Mouse (Mus musculus) intestine, embryonic 16.5 days (tissue): Measurements from ENCODE around the gene Arid2. TPM values are rescaled to one million over a fixed set of nuclear protein-coding genes. Genes with fewer than 3 reads are reported as not detected.

ENCODE experiments used
- ATAC-seq: fragments of 200-750 bp; cut with Nextera tagmentation; 2 replicates; pipeline ENCODE4 v1.8.0; 2017; ENCODE audit warnings: moderate TSS enrichment, moderate library complexity
- H3K27ac ChIP-seq: fragments of 300-500 bp; sonication (generic); 2 replicates; pipeline ENCODE4 v1.5.1; 2014; ENCODE audit warnings: mild to moderate bottlenecking, low read length
- H3K27me3 ChIP-seq: fragments of 300-500 bp; sonication (generic); replicated peaks from 2 replicates; pipeline ENCODE4 v1.6.1; 2014; ENCODE audit warnings: low read length, control low read depth, mixed read lengths; ENCODE audit not compliant: control insufficient read depth, insufficient read depth
- H3K36me3 ChIP-seq: fragments of 300-500 bp; sonication (generic); 2 replicates; pipeline ENCODE4 v1.6.1; 2014; ENCODE audit warnings: low read length, control low read depth; ENCODE audit not compliant: control insufficient read depth, insufficient read depth
- H3K4me1 ChIP-seq: fragments of 300-500 bp; sonication (generic); 2 replicates; pipeline ENCODE4 v1.6.1; 2014; ENCODE audit warnings: low read length, control low read depth, mixed read lengths; ENCODE audit not compliant: control insufficient read depth, insufficient read depth
- H3K4me2 ChIP-seq: fragments of 300-500 bp; sonication (generic); 2 replicates; pipeline ENCODE4 v1.6.1; 2014; ENCODE audit warnings: low read depth, low read length, control low read depth
- H3K4me3 ChIP-seq: fragments of 300-500 bp; sonication (generic); 2 replicates; pipeline ENCODE4 v1.5.1; 2014; ENCODE audit warnings: mild to moderate bottlenecking, low read length
- H3K9ac ChIP-seq: fragments of 300-500 bp; sonication (generic); 2 replicates; pipeline ENCODE4 v1.6.1; 2014; ENCODE audit warnings: low read depth, low read length
- H3K9me3 ChIP-seq: fragments of 300-500 bp; sonication (generic); 2 replicates; pipeline ENCODE4 v1.6.1; 2016; ENCODE audit warnings: low read length, control low read depth; ENCODE audit not compliant: control insufficient read depth
- WGBS: fragments of 180-500 bp; shearing (Covaris S2); extraction: QIAGEN DNeasy Blood & Tissue Kit; methylation state at CpG from one replicate; pipeline ENCODE4 v1.1.7; 2014; 5-methylcytosine and 5-hydroxymethylcytosine counted together
- polyA plus RNA-seq: library from polyadenylated mRNA; unstranded; fragments of >200 nt; fragmentation: Nextera tagmentation; extraction: Ambion mirVana; gene quantifications from 2 replicates; pipeline ENCODE4 v1.2.1, GENCODE M21; 2015

Gene Arid2
- polyA plus RNA-seq, 1 experiment from 2014 or later = 12.4 TPM

DNA sequence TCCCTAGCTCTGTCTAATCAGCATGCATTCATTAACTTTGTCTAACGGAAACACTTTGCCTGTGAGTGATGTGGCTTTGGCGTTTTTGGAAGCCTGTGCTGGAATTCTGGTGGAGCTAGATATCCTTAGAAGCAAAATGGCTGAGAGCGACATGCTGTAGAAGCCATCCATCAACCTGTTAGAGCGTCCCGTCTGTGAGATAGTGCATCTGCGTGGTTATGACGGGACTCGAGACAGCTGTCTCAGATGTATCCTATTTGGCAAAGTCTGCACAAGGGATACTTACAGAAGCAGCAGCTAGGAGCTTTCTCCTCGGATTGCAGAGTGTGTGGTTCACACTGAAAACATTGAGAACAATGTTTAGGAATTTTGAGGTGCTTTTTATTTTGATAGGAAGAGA is 64.1 kb downstream of the Arid2 start:
- Histone ChIP-seq H3K4me2 (no peak overlapping the region), H3K9me3 (no peaks in the 10 kb centered on the region), H3K4me1 (no peaks in the 10 kb centered on the region), H3K27me3 (no peaks in the 10 kb centered on the region), H3K9ac (no peak overlapping the region), H3K4me3 (no peak overlapping the region), H3K27ac (no peak overlapping the region), H3K36me3 (peaks cover 15% of the 10 kb centered on the region)
- no peak for ATAC-seq
- 79% methylated on average over 9 of the region's 9 CpGs for WGBS

- Histone ChIP-seq H3K4me2 (no peak overlapping the region), H3K27ac (no peak overlapping the region), H3K9me3 (no peaks in the 10 kb centered on the region), H3K4me3 (no peak overlapping the region), H3K9ac (no peak overlapping the region), H3K4me1 (no peaks in the 10 kb centered on the region), H3K27me3 (no peaks in the 10 kb centered on the region), H3K36me3 (peaks cover 13% of the 10 kb centered on the region)
- WGBS = 94% methylated on average over 6 of the region's 6 CpGs
- ATAC-seq = no peak
Observed at GRCm38 (mm10) chr15:96358871-96359270, 71.6 kb downstream of the Arid2 start.

GRCm38 (mm10) chr15:96360614-96361013 is 73.3 kb downstream of the Arid2 start:
- Histone ChIP-seq H3K4me2 (no peak overlapping the region), H3K9ac (no peak overlapping the region), H3K4me3 (no peak overlapping the region), H3K9me3 (no peaks in the 10 kb centered on the region), H3K4me1 (no peaks in the 10 kb centered on the region), H3K36me3 (peaks cover 20% of the 10 kb centered on the region), H3K27ac (no peak overlapping the region), H3K27me3 (no peaks in the 10 kb centered on the region)
- ATAC-seq = no peak
- WGBS = 64% methylated on average over 5 of the region's 5 CpGs

DNA sequence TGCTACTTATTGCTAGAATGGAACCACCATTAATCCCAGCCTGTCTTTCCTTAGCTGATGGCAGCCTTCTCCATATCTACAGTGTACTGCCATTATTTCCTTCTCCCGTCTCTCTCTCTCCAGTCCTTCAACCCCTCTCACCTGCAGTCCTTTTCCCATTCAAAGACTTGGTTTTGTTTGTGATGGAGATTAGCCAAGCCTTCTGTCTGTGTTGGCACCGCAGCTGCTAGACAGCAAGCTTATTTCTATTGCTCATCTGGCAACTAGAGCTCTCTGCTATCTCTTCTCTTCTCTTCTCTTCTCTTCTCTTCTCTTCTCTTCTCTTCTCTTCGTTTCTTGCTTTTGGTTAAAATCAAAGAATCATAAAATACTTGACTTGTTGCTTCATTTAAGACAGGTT is 78.0 kb downstream of the Arid2 start:
- Histone ChIP-seq H3K27ac (no peak overlapping the region), H3K4me3 (no peak overlapping the region), H3K4me2 (no peak overlapping the region), H3K4me1 (no peaks in the 10 kb centered on the region), H3K36me3 (peaks cover 30% of the 10 kb centered on the region), H3K9ac (no peak overlapping the region), H3K9me3 (no peaks in the 10 kb centered on the region), H3K27me3 (no peaks in the 10 kb centered on the region)
- ATAC-seq = no peak
- WGBS = 84% methylated on average over 3 of the region's 3 CpGs

DNA sequence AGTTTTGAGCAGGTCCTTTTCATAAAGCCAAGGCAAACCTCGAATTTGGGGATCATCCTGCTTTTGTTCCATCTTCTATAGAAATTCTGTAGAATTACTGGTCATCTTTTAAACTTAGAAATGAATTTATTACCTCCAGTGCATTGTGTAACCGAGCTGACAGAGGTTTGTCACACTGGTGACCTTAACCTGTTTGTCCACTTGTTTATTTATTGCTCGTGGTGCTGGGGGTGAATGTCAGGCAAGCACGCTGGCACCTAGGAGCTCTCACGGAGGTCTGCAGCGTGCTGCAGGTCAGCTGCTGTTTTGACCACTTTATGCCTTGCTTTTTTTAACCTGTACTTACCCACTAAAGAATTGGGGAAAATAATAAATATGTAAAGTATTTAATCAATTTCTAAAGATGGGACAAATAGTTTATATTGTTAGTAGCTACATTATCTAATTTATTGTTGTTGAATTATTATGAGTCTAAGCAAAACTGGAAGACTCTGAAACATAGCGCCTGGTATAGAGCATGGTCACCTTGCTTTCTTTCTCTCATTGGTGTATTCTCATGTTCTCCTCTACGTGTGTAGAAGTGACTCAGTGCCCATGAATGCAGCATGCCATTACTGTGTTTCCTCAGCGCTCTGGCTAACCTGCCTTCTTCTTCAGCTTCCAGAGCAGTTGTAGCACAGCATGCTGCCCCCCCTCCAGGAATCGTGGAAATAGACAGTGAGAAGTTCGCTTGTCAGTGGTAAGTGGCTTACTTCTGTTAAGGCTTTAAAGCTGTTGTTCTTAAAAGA is 79.1 kb downstream of the Arid2 start:
- 77% methylated on average over 11 of the region's 11 CpGs for WGBS
- Histone ChIP-seq H3K4me2 (no peak overlapping the region), H3K9ac (no peak overlapping the region), H3K27me3 (no peaks in the 10 kb centered on the region), H3K27ac (no peak overlapping the region), H3K4me3 (no peak overlapping the region), H3K36me3 (peaks cover 40% of the 10 kb centered on the region), H3K9me3 (no peaks in the 10 kb centered on the region), H3K4me1 (no peaks in the 10 kb centered on the region)
- no peak for ATAC-seq

DNA sequence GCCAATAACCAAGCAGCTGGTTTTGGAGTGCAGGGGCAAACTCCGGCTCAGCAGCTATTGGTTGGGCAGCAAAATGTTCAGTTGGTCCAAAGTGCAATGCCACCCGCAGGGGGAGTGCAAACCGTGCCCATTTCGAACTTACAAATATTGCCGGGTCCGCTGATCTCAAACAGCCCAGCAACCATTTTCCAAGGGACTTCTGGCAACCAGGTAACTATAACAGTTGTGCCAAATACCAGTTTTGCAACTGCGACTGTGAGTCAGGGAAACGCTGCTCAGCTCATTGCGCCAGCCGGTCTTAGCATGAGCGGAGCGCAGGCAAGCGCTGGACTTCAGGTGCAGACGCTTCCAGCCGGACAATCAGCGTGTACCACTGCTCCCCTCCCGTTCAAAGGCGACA is 84.0 kb downstream of the Arid2 start:
- no peak overlapping the region for H3K9ac ChIP-seq
- no peak overlapping the region for H3K4me3 ChIP-seq
- no peaks in the 10 kb centered on the region for H3K4me1 ChIP-seq
- ATAC-seq = no peak
- WGBS = 95% methylated on average over 18 of the region's 18 CpGs
- H3K36me3 ChIP-seq = peaks cover 24% of the 10 kb centered on the region
- no peak overlapping the region for H3K27ac ChIP-seq
- H3K27me3 ChIP-seq = no peaks in the 10 kb centered on the region
- no peak overlapping the region for H3K4me2 ChIP-seq
- no peaks in the 10 kb centered on the region for H3K9me3 ChIP-seq

DNA sequence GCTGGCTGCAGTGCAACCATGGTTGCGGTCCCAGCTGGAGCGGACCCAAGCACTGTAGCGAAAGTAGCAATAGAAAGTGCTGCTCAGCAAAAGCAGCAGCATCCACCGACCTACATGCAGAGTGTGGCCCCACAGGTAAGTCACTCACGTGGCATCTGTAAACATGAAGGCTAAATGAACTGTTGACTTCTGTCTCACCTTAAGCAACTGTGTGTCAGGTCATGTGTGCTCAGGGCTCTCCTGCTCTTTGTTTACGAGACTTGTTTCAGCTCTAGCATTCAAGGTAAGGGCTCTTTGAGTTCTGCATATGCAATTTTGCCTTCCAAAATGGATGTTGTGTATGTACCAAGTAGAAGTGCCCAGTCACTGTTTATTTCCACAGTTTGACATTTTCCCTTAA is 85.3 kb downstream of the Arid2 start:
- no peaks in the 10 kb centered on the region for H3K9me3 ChIP-seq
- WGBS = 86% methylated on average over 6 of the region's 6 CpGs

DNA sequence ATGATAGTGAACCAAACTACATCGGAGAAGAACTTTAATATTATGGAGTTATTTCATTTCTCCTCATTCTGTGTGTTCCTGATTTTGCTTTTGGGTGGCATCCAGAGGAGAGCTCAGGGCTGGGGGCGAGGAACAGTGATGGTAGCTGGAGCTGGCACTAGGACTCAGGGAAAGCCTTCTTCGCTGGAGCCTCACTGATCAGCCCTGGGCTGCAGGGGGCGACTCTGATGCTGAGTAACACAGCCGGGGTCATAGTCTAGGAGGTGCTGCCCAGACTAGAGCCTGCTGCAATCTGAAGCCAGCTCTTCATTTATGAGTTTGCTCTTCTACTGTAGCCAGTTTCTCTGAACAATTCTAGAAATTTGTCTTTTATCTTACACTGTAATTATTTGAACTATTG is 85.8 kb downstream of the Arid2 start:
- Histone ChIP-seq H3K4me2 (no peak overlapping the region), H3K36me3 (peaks cover 24% of the 10 kb centered on the region), H3K4me3 (no peak overlapping the region), H3K9me3 (no peaks in the 10 kb centered on the region), H3K27ac (no peak overlapping the region), H3K4me1 (no peaks in the 10 kb centered on the region), H3K27me3 (no peaks in the 10 kb centered on the region), H3K9ac (no peak overlapping the region)
- no peak for ATAC-seq
- WGBS = 85% methylated on average over 5 of the region's 5 CpGs

More for the DNA sequence above, 85.3 kb downstream of the Arid2 start:
- Histone ChIP-seq H3K4me1 (no peaks in the 10 kb centered on the region), H3K27me3 (no peaks in the 10 kb centered on the region), H3K27ac (no peak overlapping the region), H3K9ac (no peak overlapping the region), H3K36me3 (peaks cover 24% of the 10 kb centered on the region), H3K4me2 (no peak overlapping the region), H3K4me3 (no peak overlapping the region)
- ATAC-seq = no peak

DNA sequence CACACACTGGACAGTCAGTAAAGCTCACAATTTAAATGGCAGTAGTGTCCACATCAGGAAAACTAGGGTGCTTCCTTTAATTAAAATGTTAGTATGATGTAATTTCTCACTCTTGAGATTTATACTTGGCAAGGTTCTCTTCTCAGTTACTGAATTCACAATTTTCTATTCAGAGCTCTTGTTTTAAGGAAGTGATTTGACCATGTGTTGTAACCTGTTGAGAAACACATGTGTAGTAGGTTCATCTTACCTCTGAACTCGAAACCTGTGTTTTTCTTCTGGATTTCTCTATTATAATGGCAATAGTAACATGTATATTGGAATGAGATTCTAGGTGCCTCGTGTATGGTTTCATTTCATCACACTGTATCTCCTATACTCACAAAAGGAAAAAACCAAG is 88.9 kb downstream of the Arid2 start:
- 94% methylated on average over 2 of the region's 2 CpGs for WGBS
- H3K36me3 ChIP-seq = peaks cover 8% of the 10 kb centered on the region
- H3K27me3 ChIP-seq = no peaks in the 10 kb centered on the region

DNA sequence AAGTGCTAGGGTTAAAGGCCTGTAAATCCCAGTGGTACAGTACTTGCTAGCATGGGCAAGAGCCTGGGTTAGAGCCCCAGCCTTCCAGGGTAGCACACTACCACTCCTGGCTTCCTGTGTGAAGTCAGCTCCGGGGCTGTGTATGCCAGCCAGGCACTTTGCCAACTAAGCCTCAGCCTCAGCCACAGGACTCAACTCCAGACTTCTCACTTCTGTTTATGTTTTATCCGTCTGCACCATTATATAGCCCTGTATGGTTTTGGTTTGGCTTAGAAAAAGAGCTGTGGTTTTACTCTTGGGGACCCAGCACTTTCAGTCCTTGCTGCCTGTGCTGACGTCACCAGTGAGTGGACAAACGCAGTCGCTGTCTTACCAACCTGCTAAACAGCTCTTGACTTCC is 89.9 kb downstream of the Arid2 start:
- 0 out of 2 replicates have a peak overlapping the region, but pooled peaks have one; percentile 28 for H3K27ac ChIP-seq
- no peaks in the 10 kb centered on the region for H3K27me3 ChIP-seq
- H3K4me1 ChIP-seq = no peaks in the 10 kb centered on the region
- H3K9me3 ChIP-seq = no peaks in the 10 kb centered on the region
- no peak overlapping the region for H3K4me2 ChIP-seq
- 70% methylated on average over 5 of the region's 5 CpGs for WGBS
- ATAC-seq = peak; percentile 36; the same call in 1 of the 2 replicates
- no peak overlapping the region for H3K4me3 ChIP-seq
- no peak overlapping the region for H3K9ac ChIP-seq
- peaks cover 2% of the 10 kb centered on the region; the same call in 1 of the 2 replicates for H3K36me3 ChIP-seq

More for the DNA sequence above, 88.9 kb downstream of the Arid2 start:
- H3K4me1 ChIP-seq = no peaks in the 10 kb centered on the region
- H3K4me2 ChIP-seq = no peak overlapping the region
- H3K4me3 ChIP-seq = no peak overlapping the region
- no peak for ATAC-seq
- H3K9ac ChIP-seq = no peak overlapping the region
- H3K9me3 ChIP-seq = no peaks in the 10 kb centered on the region
- H3K27ac ChIP-seq = no peak overlapping the region
